Mouse (Mus musculus) forebrain, postnatal 0 days (tissue): ENCODE measurements around the gene Ksr2. TPM values are rescaled to one million over a fixed set of nuclear protein-coding genes. Genes with fewer than 3 reads are reported as not detected.
A peak's percentile ranks its signal among the peaks of the same experiment; 100 is the strongest.

Source experiments
- ATAC-seq: fragments of 200-750 bp; cut with Nextera tagmentation; 2 replicates; pipeline ENCODE4 v1.8.0; 2017; ENCODE audit warnings: mild to moderate bottlenecking, moderate library complexity
- DNase-seq: peaks from one replicate; pipeline ENCODE4 v3.0.0-alpha.2; 2015
- H3K27ac ChIP-seq: fragments of 300-500 bp; sonication (generic); 2 replicates; pipeline ENCODE4 v1.5.1; 2014; ENCODE audit warnings: low read depth, mild to moderate bottlenecking, antibody characterized with exemption, low read length, moderate library complexity, mixed read lengths
- H3K27me3 ChIP-seq: fragments of 300-500 bp; sonication (generic); 2 replicates; pipeline ENCODE4 v1.6.1; 2014; ENCODE audit warnings: mild to moderate bottlenecking, low read length, mixed read lengths; ENCODE audit not compliant: insufficient read depth
- H3K36me3 ChIP-seq: fragments of 300-500 bp; sonication (generic); 2 replicates; pipeline ENCODE4 v1.6.1; 2014; ENCODE audit warnings: mild to moderate bottlenecking, moderate library complexity; ENCODE audit not compliant: insufficient read depth
- H3K4me1 ChIP-seq: fragments of 300-500 bp; sonication (generic); 2 replicates; pipeline ENCODE4 v1.6.1; 2014; ENCODE audit warnings: antibody characterized with exemption; ENCODE audit not compliant: insufficient read depth
- H3K4me2 ChIP-seq: fragments of 300-500 bp; sonication (generic); 2 replicates; pipeline ENCODE4 v1.6.1; 2014; ENCODE audit warnings: low read depth, mild to moderate bottlenecking, moderate library complexity
- H3K4me3 ChIP-seq: fragments of 300-500 bp; sonication (generic); 2 replicates; pipeline ENCODE4 v1.5.1; 2014; ENCODE audit warnings: low read depth, low read length, mixed read lengths
- H3K9ac ChIP-seq: fragments of 300-500 bp; sonication (generic); 2 replicates; pipeline ENCODE4 v1.6.1; 2014; ENCODE audit warnings: mild to moderate bottlenecking
- H3K9me3 ChIP-seq: fragments of 300-500 bp; sonication (generic); 2 replicates; pipeline ENCODE4 v1.6.1; 2016; ENCODE audit warnings: low read length
- CTCF ChIP-seq: sonication (generic); IDR thresholded peaks from 2 replicates; pipeline ENCODE4 v1.5.1; 2016; ENCODE audit warnings: antibody characterized with exemption, control low read depth, low read depth
- WGBS: fragments of 180-500 bp; shearing (Covaris S2); extraction: QIAGEN DNeasy Blood & Tissue Kit; methylation state at CpG from one replicate; pipeline ENCODE4 v1.1.7; 2014; 5-methylcytosine and 5-hydroxymethylcytosine counted together
- polyA plus RNA-seq: library from polyadenylated mRNA; unstranded; fragments of >200 nt; fragmentation: Nextera tagmentation; extraction: Ambion mirVana; gene quantifications from 2 replicates; pipeline ENCODE4 v1.2.1, GENCODE M21; 2015
- total RNA-seq: library from RNA; depleted of rRNA; stranded (reverse); fragments of >200 nt; gene quantifications from 2 replicates; pipeline ENCODE4 v1.2.3, GENCODE M21; 2014

Gene Ksr2
- total and polyA plus RNA-seq, 2 experiments from 2014 or later, result 5.4 to 9.2 TPM

- Histone ChIP-seq H3K36me3 (no peaks in the 10 kb centered on the region), H3K9me3 (no peaks in the 10 kb centered on the region), H3K27me3 (no peaks in the 10 kb centered on the region), H3K9ac (no peak overlapping the region), H3K4me1 (0 out of 2 replicates have a peak, but pooled peaks cover 8% of the 10 kb centered on the region), H3K27ac (no peak overlapping the region), H3K4me3 (no peak overlapping the region), H3K4me2 (no peak overlapping the region)
- TF ChIP-seq CTCF, result no peak
- no peak for DNase-seq
- 68% methylated on average over 6 of the region's 6 CpGs for WGBS
- no peak for ATAC-seq
Measured at GRCm38 (mm10) chr5:117569190-117569795, 155.5 kb downstream of the Ksr2 start.

- 47% methylated on average over 14 of the region's 14 CpGs for WGBS
- Histone ChIP-seq H3K4me1 (no peaks in the 10 kb centered on the region), H3K9me3 (no peaks in the 10 kb centered on the region), H3K9ac (no peak overlapping the region), H3K27me3 (no peaks in the 10 kb centered on the region), H3K4me2 (no peak overlapping the region), H3K36me3 (no peaks in the 10 kb centered on the region), H3K27ac (peak overlapping the region; percentile 29; the same call in 1 of the 2 replicates), H3K4me3 (no peak overlapping the region)
- peak; percentile 73 for DNase-seq
- peak; percentile 55 for ATAC-seq
- peak; percentile 27; the same call in 1 of the 2 replicates for TF ChIP-seq CTCF
Measured at GRCm38 (mm10) chr5:117572428-117572827, 158.6 kb downstream of the Ksr2 start.

GRCm38 (mm10) chr5:117574894-117575293 lies 161.1 kb downstream of the Ksr2 start:
- Histone ChIP-seq H3K4me2 (no peak overlapping the region), H3K36me3 (no peaks in the 10 kb centered on the region), H3K27ac (no peak overlapping the region), H3K4me3 (no peak overlapping the region), H3K4me1 (no peaks in the 10 kb centered on the region), H3K27me3 (no peaks in the 10 kb centered on the region), H3K9ac (no peak overlapping the region), H3K9me3 (no peaks in the 10 kb centered on the region)
- WGBS, result 65% methylated on average over 7 of the region's 7 CpGs
- DNase-seq (no peak), ATAC-seq (no peak)
- TF ChIP-seq CTCF, result no peak

- Histone ChIP-seq H3K4me2 (no peak overlapping the region), H3K9ac (no peak overlapping the region), H3K9me3 (no peaks in the 10 kb centered on the region), H3K4me1 (no peaks in the 10 kb centered on the region), H3K4me3 (no peak overlapping the region), H3K27ac (no peak overlapping the region), H3K27me3 (no peaks in the 10 kb centered on the region), H3K36me3 (no peaks in the 10 kb centered on the region)
- no peak for TF ChIP-seq CTCF
- 79% methylated on average over 5 of the region's 5 CpGs for WGBS
- ATAC-seq (no peak), DNase-seq (no peak)
Measured at GRCm38 (mm10) chr5:117577598-117577997, 163.8 kb downstream of the Ksr2 start.

DNA sequence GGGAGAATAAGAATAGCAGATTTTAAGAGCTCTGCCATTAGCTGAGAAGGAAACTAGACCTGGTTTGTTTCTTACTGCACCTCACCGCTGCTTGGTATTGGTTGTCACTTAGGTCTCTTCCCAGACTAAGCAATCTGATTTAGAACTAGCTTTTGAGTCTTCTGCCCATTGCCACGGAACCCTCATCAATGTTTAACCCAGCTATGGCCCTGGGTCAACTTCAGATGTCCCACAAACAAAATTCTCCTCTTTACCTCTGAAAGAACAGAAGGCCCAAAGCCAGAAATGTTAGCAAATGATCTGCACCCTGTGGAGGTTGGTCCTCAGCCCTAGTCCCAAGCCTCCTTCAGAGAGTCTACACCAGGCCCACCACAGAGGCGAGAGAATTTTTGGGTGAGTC lies 167.9 kb downstream of the Ksr2 start:
- no peak for DNase-seq
- 87% methylated on average over 3 of the region's 3 CpGs for WGBS
- no peaks in the 10 kb centered on the region for H3K27me3 ChIP-seq

GRCm38 (mm10) chr5:117584428-117584827 lies 170.6 kb downstream of the Ksr2 start:
- no peaks in the 10 kb centered on the region for H3K27me3 ChIP-seq
- no peak overlapping the region for H3K4me2 ChIP-seq
- no peak overlapping the region for H3K9ac ChIP-seq
- WGBS, result 48% methylated on average over 1 of the region's 1 CpGs
- ATAC-seq, result no peak
- no peak for DNase-seq
- no peak overlapping the region for H3K4me3 ChIP-seq
- no peaks in the 10 kb centered on the region for H3K36me3 ChIP-seq
- no peak overlapping the region for H3K27ac ChIP-seq
- no peaks in the 10 kb centered on the region for H3K9me3 ChIP-seq
- peak; percentile 42 for TF ChIP-seq CTCF
- H3K4me1 ChIP-seq, result no peaks in the 10 kb centered on the region

More for the DNA sequence above, 167.9 kb downstream of the Ksr2 start:
- no peaks in the 10 kb centered on the region for H3K9me3 ChIP-seq
- no peak overlapping the region for H3K27ac ChIP-seq
- H3K9ac ChIP-seq, result no peak overlapping the region
- H3K4me3 ChIP-seq, result no peak overlapping the region
- no peaks in the 10 kb centered on the region for H3K4me1 ChIP-seq
- no peaks in the 10 kb centered on the region for H3K36me3 ChIP-seq
- ATAC-seq, result no peak
- no peak overlapping the region for H3K4me2 ChIP-seq
- no peak for TF ChIP-seq CTCF

- TF ChIP-seq CTCF, result no peak
- Histone ChIP-seq H3K27me3 (no peaks in the 10 kb centered on the region), H3K27ac (no peak overlapping the region), H3K4me3 (no peak overlapping the region), H3K9me3 (no peaks in the 10 kb centered on the region), H3K36me3 (no peaks in the 10 kb centered on the region), H3K4me2 (no peak overlapping the region), H3K9ac (no peak overlapping the region), H3K4me1 (no peaks in the 10 kb centered on the region)
- no peak for DNase-seq
- 71% methylated on average over 6 of the region's 6 CpGs for WGBS
- no peak for ATAC-seq
Measured at GRCm38 (mm10) chr5:117589266-117589665, 175.5 kb downstream of the Ksr2 start.
